Mouse (Mus musculus) embryonic facial prominence, embryonic 15.5 days (tissue): ENCODE data around the gene B4galt1. TPM values are rescaled to one million over a fixed set of nuclear protein-coding genes. Genes with fewer than 3 reads are reported as not detected.

Source experiments
- ATAC-seq: fragments of 200-750 bp; cut with Nextera tagmentation; 2 replicates; pipeline ENCODE4 v1.8.0; 2017; ENCODE audit warnings: low read depth, moderate TSS enrichment; ENCODE audit not compliant: insufficient number of reproducible peaks, low FRiP score, low TSS enrichment
- H3K27ac ChIP-seq: fragments of 300-500 bp; sonication (generic); replicated peaks from 2 replicates; pipeline ENCODE4 v1.5.1; 2015; ENCODE audit warnings: mild to moderate bottlenecking, inconsistent platforms
- H3K27me3 ChIP-seq: fragments of 300-500 bp; sonication (generic); 2 replicates; pipeline ENCODE4 v1.6.1; 2015; ENCODE audit warnings: inconsistent platforms
- H3K36me3 ChIP-seq: fragments of 300-500 bp; sonication (generic); 2 replicates; pipeline ENCODE4 v1.6.1; 2015; ENCODE audit warnings: mild to moderate bottlenecking, inconsistent platforms
- H3K4me1 ChIP-seq: fragments of 300-500 bp; sonication (generic); 2 replicates; pipeline ENCODE4 v1.6.1; 2015; ENCODE audit warnings: inconsistent platforms
- H3K4me2 ChIP-seq: fragments of 300-500 bp; sonication (generic); replicated peaks from 2 replicates; pipeline ENCODE4 v1.6.1; 2015; ENCODE audit warnings: mild to moderate bottlenecking, inconsistent platforms
- H3K4me3 ChIP-seq: fragments of 300-500 bp; sonication (generic); replicated peaks from 2 replicates; pipeline ENCODE4 v1.5.1; 2015; ENCODE audit warnings: mild to moderate bottlenecking, inconsistent platforms
- H3K9ac ChIP-seq: fragments of 300-500 bp; sonication (generic); 2 replicates; pipeline ENCODE4 v1.6.1; 2015; ENCODE audit warnings: inconsistent platforms
- H3K9me3 ChIP-seq: fragments of 300-500 bp; sonication (generic); replicated peaks from 2 replicates; pipeline ENCODE4 v1.6.1; 2016; ENCODE audit warnings: inconsistent platforms
- WGBS: fragments of 180-500 bp; shearing (Covaris S2); methylation state at CpG from one replicate; pipeline ENCODE4 v1.1.7; 2015; 5-methylcytosine and 5-hydroxymethylcytosine counted together
- polyA plus RNA-seq: library from polyadenylated mRNA; unstranded; fragments of >200 nt; fragmentation: Nextera tagmentation; extraction: Ambion mirVana; gene quantifications from 2 replicates; pipeline ENCODE4 v1.2.1, GENCODE M21; 2015

The B4galt1 gene
- polyA plus RNA-seq, 1 experiment from 2014 or later = 59.7 TPM

DNA sequence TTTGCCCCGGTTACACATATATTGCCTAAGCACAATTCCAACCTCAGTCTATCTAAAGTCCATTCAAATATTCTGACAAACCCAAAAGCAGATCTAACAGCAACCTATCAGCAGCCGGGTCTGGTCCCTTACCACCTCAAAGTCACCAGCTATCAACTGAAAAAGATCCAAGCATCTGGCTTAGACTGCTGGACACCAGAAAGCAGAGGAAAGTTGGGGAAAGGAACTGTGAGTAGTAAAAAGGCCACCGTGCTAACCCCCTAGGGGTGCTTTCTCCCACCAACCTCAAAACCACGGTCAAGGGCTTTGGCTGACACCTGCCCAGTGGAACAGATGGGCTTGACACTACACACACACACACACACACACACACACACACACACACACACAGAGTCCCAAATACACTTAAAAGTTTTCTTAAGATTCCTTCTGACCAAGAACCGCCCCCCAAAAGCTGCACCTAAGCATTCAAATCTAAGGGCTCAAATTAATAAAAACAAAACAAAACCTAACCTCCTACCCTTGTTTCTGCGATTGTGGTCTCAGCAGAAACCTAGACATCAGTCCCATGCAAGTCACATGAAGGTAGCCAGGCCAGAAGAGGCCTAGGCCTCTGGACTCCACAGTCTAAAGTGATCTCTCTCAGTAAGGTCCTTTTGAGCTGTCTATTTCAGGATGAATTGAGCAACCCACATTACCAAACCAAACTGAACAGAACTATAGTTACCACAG is 2.6 kb downstream of the B4galt1 start:
- peak overlapping the region; percentile 62 for H3K4me3 ChIP-seq
- peaks cover 65% of the 10 kb centered on the region for H3K4me1 ChIP-seq
- no peaks in the 10 kb centered on the region for H3K27me3 ChIP-seq
- H3K36me3 ChIP-seq = no peaks in the 10 kb centered on the region
- no peaks in the 10 kb centered on the region for H3K9me3 ChIP-seq
- ATAC-seq = no peak
- H3K27ac ChIP-seq = peak overlapping the region; percentile 92
- H3K4me2 ChIP-seq = peak overlapping the region; percentile 80
- no peak overlapping the region for H3K9ac ChIP-seq
- WGBS = 65% methylated on average over 6 of the region's 6 CpGs

DNA sequence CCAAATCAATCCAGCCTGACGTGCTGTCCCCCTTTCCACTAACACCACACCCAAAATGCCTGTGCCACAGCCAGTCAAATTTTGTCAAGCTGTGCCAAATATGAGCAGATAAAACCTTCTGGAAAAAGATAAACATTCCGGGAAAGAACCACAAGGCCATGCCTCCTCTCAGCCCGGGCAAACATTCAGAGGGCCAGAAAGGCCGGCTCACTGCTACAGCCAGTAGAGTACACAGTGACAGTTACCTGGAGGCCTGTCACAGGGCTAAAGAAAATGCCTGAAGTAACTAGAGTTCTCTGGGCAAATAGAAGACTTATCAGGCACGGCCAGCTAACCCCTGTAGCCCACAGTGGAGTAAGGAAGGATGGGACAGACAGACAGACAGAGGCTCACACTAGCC is 3.2 kb downstream of the B4galt1 start:
- Histone ChIP-seq H3K9ac (no peak overlapping the region), H3K27ac (0 out of 2 replicates have a peak overlapping the region, but pooled peaks have one; percentile 39), H3K4me1 (peaks cover 68% of the 10 kb centered on the region), H3K9me3 (no peaks in the 10 kb centered on the region), H3K27me3 (no peaks in the 10 kb centered on the region), H3K4me3 (peak overlapping the region; percentile 62), H3K4me2 (peak overlapping the region; percentile 80), H3K36me3 (no peaks in the 10 kb centered on the region)
- whole genome bisulfite sequencing = 55% methylated on average over 5 of the region's 5 CpGs
- ATAC-seq = no peak

GRCm38 (mm10) chr4:40849518-40849917 is 4.3 kb downstream of the B4galt1 start:
- Histone ChIP-seq H3K4me1 (peaks cover 73% of the 10 kb centered on the region), H3K27me3 (no peaks in the 10 kb centered on the region), H3K9me3 (no peaks in the 10 kb centered on the region), H3K4me3 (no peak overlapping the region), H3K4me2 (no peak overlapping the region), H3K36me3 (no peaks in the 10 kb centered on the region), H3K27ac (no peak overlapping the region), H3K9ac (no peak overlapping the region)
- WGBS = 74% methylated on average over 3 of the region's 3 CpGs
- no peak for ATAC-seq

DNA sequence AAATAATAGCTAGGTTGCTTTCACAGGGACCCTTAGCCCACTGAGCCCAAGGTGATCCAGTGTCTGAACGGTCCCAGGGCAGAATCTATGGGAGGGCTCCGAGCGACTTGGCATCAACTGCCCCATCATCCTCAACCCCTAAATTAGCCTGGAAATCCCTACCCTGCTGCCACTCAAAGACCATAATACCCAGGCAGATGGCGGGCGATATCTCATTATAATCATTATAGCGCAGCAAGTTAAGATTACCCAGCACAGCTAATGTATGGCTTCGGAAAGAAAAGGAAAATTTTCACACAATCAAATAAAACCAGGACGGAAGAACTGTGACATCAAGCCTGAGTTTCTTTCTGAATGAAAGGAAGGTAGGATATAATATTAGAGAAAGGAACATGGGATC is 5.6 kb downstream of the B4galt1 start:
- Histone ChIP-seq H3K9me3 (no peaks in the 10 kb centered on the region), H3K36me3 (no peaks in the 10 kb centered on the region), H3K27me3 (no peaks in the 10 kb centered on the region), H3K4me1 (peaks cover 81% of the 10 kb centered on the region), H3K4me2 (no peak overlapping the region), H3K27ac (no peak overlapping the region), H3K9ac (no peak overlapping the region), H3K4me3 (no peak overlapping the region)
- ATAC-seq = no peak
- 89% methylated on average over 8 of the region's 8 CpGs for WGBS

GRCm38 (mm10) chr4:40847160-40847559 is 6.6 kb downstream of the B4galt1 start:
- Histone ChIP-seq H3K9ac (no peak overlapping the region), H3K27ac (peak overlapping the region; percentile 39), H3K9me3 (no peaks in the 10 kb centered on the region), H3K4me3 (no peak overlapping the region), H3K36me3 (no peaks in the 10 kb centered on the region), H3K4me2 (no peak overlapping the region), H3K27me3 (no peaks in the 10 kb centered on the region), H3K4me1 (peaks cover 79% of the 10 kb centered on the region)
- ATAC-seq = no peak
- 79% methylated on average over 4 of the region's 4 CpGs for WGBS

DNA sequence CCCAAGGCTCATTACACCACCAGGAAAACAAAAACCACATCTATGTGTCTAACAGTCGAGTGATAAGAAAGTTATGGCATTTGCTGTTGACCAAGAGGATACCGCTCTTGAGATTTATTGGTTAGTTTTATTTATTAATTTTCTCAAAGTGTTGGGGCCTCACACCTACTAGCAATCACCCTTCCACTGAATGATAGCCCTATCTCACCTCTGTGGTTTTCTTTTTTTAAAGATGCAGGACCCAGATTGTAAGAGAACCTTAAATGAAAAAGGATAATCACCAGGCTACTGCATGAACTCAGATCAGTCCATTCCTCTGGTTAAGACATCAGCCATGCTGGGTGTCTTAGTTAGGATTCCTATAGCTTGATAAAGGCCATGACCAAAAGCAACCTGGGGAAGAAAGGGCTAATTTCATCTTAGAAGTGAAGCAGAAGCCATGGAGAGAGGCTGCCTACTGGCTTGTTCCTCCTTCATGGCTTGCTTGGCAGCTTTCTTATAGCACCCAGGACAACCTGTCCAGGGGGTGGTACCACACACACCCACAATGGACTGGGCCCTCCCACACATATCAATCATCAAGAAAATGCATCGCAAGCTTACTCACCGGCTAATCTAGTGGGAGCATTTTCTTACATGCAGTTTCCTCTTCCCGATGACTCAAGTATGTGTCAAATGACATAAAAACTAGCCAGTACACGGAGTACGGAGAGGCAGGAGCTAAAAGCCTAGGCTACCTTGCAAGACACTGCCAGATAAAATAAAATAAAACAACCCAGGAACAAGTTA is 7.5 kb downstream of the B4galt1 start:
- WGBS = 62% methylated on average over 7 of the region's 7 CpGs
- ATAC-seq = no peak
- no peak overlapping the region for H3K4me2 ChIP-seq

GRCm38 (mm10) chr4:40844811-40845751 is 8.7 kb downstream of the B4galt1 start:
- Histone ChIP-seq H3K4me2 (no peak overlapping the region), H3K27me3 (no peaks in the 10 kb centered on the region), H3K9me3 (no peaks in the 10 kb centered on the region), H3K4me1 (peaks cover 58% of the 10 kb centered on the region), H3K27ac (peak overlapping the region; percentile 90), H3K9ac (no peak overlapping the region), H3K36me3 (no peaks in the 10 kb centered on the region), H3K4me3 (no peak overlapping the region)
- 29% methylated on average over 12 of the region's 12 CpGs for WGBS
- ATAC-seq = peak; percentile 6; the same call in 1 of the 2 replicates

More for the DNA sequence above, 7.5 kb downstream of the B4galt1 start:
- peaks cover 71% of the 10 kb centered on the region for H3K4me1 ChIP-seq
- no peaks in the 10 kb centered on the region for H3K9me3 ChIP-seq
- no peak overlapping the region for H3K9ac ChIP-seq
- H3K27me3 ChIP-seq = no peaks in the 10 kb centered on the region
- no peaks in the 10 kb centered on the region for H3K36me3 ChIP-seq
- no peak overlapping the region for H3K4me3 ChIP-seq
- H3K27ac ChIP-seq = no peak overlapping the region

- H3K4me2 ChIP-seq = peak overlapping the region; percentile 8
- H3K4me3 ChIP-seq = 0 out of 2 replicates have a peak overlapping the region, but pooled peaks have one; percentile 3
- H3K9me3 ChIP-seq = no peaks in the 10 kb centered on the region
- H3K4me1 ChIP-seq = peaks cover 53% of the 10 kb centered on the region
- no peaks in the 10 kb centered on the region for H3K27me3 ChIP-seq
- H3K9ac ChIP-seq = no peak overlapping the region
- ATAC-seq = peak; percentile 81
- WGBS = 11% methylated on average over 5 of the region's 5 CpGs
- no peaks in the 10 kb centered on the region for H3K36me3 ChIP-seq
- peak overlapping the region; percentile 90 for H3K27ac ChIP-seq
Measured at GRCm38 (mm10) chr4:40844251-40844721, 9.5 kb downstream of the B4galt1 start.

- 59% methylated on average over 8 of the region's 8 CpGs for WGBS
- H3K4me3 ChIP-seq = no peak overlapping the region
- ATAC-seq = no peak
- H3K9me3 ChIP-seq = no peaks in the 10 kb centered on the region
- peak overlapping the region; percentile 90 for H3K27ac ChIP-seq
- peak overlapping the region; percentile 8; the same call in 1 of the 2 replicates for H3K4me2 ChIP-seq
- H3K9ac ChIP-seq = no peak overlapping the region
- no peaks in the 10 kb centered on the region for H3K27me3 ChIP-seq
- H3K4me1 ChIP-seq = peaks cover 52% of the 10 kb centered on the region
- no peaks in the 10 kb centered on the region for H3K36me3 ChIP-seq
Measured at GRCm38 (mm10) chr4:40843726-40844125, 10.1 kb downstream of the B4galt1 start.

GRCm38 (mm10) chr4:40840448-40840847 is 13.4 kb downstream of the B4galt1 start:
- Histone ChIP-seq H3K4me3 (no peak overlapping the region), H3K36me3 (no peaks in the 10 kb centered on the region), H3K9ac (no peak overlapping the region), H3K9me3 (no peaks in the 10 kb centered on the region), H3K27me3 (no peaks in the 10 kb centered on the region), H3K4me1 (peaks cover 52% of the 10 kb centered on the region), H3K4me2 (no peak overlapping the region), H3K27ac (no peak overlapping the region)
- no peak for ATAC-seq
- WGBS = 86% methylated on average over 2 of the region's 2 CpGs
